Mouse (Mus musculus): Measurements from ENCODE around the gene Rapgef2.
"Not testable (repeated sequence)": the region's sequence is repeated elsewhere in the genome, so short reads cannot be mapped to it uniquely, and the experiment has no call there.

Gene Rapgef2

GRCm38 (mm10) chr3:79106360-79106759 lies 180.0 kb downstream of the Rapgef2 start:
- no peak for DNase-seq (ENCODE audit: low read depth in 2 of 2, low spot score in 2 of 2)

GRCm38 (mm10) chr3:79103604-79104003 lies 182.7 kb downstream of the Rapgef2 start:
- no peak for DNase-seq (ENCODE audit: low read depth in 2 of 2, low spot score in 2 of 2)

DNA sequence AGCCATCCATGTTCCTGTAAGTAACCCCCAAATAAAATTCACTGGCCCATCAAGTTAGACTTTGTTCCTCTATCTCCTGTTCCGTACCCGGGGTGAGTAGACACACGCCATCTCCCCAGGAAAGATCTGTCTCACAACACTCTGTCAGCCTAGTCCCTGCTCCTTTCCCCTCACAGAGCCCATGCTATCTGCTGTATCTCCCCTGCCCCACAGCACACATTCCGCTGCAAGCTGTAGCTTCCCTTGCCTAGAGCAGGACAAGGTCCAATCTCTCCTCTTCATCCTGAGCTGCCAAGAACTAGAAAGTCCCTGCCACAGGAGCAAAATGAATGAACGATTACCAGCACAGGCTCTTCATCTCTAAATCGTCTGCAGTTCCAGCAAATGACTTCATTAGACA lies 184.6 kb downstream of the Rapgef2 start:
- no peak for DNase-seq (ENCODE audit: low read depth in 2 of 2, low spot score in 2 of 2)

DNA sequence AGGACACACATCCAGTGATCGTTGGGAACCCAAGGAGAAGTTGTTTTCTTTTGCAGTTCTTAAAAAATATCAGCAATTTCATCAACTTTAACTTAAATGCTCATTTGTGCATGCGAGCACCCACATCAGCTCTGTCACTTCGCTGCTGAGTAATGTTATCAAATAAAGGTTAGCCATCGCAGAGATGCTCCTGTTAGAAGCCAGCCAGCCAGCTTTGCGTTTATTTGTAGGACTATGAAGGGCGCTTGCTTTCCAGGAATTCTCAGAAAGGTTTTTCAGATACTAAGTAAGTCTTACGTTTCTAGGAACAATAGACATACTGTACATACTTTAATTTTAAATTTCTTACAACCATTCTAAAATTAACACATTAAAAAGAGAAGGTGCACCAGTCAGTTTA lies 185.5 kb downstream of the Rapgef2 start:
- DNase-seq (ENCODE audit: low read depth in 2 of 2, low spot score in 2 of 2), result no peak

DNA sequence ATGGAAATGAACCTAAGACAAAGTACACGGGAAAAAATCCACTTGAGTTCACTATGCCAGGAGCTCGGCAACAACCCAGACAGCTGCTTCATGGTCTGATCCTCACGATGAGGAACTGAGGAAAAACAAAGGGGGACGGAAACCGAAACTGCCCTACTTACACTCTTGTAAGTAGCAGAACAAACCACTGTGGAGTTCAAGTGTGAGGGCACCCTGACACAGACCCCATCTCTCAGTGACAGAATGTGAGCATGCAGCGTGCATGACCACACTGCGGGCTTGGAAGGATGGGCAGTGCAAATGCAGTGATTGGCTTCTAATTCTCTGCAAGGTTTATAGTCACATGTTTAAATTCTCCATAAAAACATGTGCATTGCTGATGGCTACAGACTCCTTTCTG lies 197.2 kb downstream of the Rapgef2 start:
- DNase-seq (ENCODE audit: low read depth in 2 of 2, low spot score in 2 of 2), result no peak

DNA sequence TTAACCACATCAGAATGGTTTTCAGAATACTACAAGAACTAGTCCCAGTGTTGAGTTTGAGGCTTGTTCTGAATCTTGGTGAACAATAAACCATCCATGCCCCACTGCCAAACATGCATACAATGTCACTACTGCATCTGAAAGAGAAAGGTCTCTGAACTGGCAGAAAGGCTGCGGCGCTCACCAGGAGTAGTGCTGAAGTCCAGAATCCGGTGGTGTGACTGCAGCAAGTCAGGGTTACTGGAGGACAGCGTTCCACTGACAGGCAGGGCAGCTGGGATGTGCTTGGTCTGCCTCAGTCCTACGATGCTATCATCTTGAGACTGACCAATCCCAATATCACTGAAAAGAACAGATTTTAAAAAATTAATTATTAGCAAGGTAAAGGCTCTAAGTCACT lies 197.9 kb downstream of the Rapgef2 start:
- no peak for DNase-seq (ENCODE audit: low read depth in 2 of 2, low spot score in 2 of 2)

GRCm38 (mm10) chr3:79086282-79086681 lies 200.0 kb downstream of the Rapgef2 start:
- DNase-seq (ENCODE audit: low read depth in 2 of 2, low spot score in 2 of 2), result no peak

GRCm38 (mm10) chr3:79083881-79084280 lies 202.4 kb downstream of the Rapgef2 start:
- DNase-seq (ENCODE audit: low read depth in 2 of 2, low spot score in 2 of 2), result no peak

- DNase-seq (ENCODE audit: low read depth in 2 of 2, low spot score in 2 of 2), result no peak
Observed at GRCm38 (mm10) chr3:79083030-79083429, 203.3 kb downstream of the Rapgef2 start.

DNA sequence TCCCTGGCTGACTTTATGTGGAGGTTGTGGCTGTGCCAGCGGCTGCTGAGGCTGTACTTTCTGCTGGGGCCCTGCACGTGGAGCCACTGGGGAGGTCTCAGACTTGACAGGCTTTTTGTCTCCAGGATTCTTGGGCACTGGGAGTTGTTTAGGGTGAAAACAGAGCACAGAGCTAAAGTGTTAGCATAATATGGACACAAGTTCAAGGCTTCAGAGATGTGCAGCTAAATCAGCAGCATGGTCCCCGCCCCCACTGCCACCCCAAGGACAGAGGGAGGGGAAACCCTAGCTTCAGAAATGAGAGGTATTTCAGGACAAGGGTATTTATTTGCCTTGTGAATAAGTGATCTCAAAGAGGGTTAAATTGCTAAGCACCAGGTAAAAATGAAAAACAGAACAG lies 207.2 kb downstream of the Rapgef2 start:
- DNase-seq (ENCODE audit: low read depth in 2 of 2, low spot score in 2 of 2), result no peak

- no peak for DNase-seq (ENCODE audit: low read depth in 2 of 2, low spot score in 2 of 2)
Observed at GRCm38 (mm10) chr3:79074970-79075369, 211.3 kb downstream of the Rapgef2 start.

DNA sequence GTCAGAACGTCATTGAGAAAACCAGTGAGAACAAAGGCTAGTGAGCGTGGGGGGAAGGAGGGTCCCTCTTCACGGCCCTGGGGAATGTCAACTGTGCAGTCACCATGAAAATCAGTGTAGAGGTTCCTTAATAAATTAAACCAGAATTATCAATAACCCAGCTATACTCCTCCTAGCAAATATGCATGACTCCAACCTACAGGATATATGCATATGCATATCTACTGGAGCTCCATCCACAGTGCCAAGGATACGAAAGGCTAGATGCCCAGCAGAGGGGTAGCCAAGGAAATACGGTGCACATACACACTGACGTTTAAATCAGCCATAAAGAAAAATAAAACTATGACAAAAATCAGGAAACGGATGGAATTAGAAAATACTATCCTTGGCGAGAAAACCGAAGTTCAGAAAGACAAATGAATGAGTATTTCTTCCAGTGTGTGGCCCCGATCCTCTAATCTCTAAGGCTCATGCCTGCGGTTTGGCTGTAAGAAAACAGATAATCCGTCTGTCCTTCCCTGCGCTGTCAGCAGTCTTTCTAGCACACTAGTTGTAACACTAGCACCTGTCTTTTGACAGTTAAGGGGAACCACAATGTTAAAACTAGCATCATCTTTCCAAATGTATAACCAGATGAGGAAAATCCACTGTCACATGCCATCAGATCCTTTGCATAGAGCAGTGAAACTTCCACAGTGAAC lies 212.6 kb downstream of the Rapgef2 start:
- DNase-seq (ENCODE audit: low read depth in 2 of 2, low spot score in 2 of 2), result no peak

DNA sequence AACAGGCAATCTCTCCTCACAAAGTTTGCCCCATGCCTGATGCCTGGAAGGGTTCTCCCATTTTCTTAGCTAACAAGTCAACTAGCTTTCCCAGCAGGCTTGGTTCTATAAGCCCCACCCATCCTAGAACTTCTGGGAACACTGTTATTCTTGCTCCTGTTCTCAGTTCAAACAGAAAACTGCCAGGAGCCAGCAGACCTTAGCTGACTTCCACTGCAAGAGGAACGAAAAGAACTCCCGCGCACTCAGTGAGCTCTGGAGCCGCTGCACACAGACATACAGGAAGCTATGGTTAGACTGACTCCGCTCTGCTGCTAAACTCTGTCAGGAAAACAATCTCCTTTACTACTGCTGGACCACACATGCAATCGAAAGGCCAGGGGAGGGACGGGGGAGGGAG lies 214.8 kb downstream of the Rapgef2 start:
- peak in 1 of 2 experiments; percentile 5 for DNase-seq (ENCODE audit: low read depth in 2 of 2, low spot score in 2 of 2)

DNA sequence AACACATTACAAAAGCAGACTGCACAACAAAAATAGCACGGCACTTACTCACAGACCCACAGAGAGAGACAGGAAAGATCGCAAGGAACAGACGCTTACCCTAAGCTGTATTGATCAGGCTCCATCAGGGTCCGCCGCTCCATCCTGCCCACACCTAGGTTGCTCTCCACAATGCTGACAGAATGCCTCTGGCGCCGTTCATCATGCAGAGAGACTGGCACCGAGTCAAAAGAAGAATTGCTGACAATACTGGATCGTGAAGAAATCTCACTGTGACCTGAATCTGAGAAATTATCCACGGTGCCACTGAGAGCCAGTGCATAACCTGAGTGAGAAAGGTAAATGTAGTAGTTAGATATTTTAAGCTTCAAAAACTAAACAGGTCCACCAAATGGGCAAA lies 216.4 kb downstream of the Rapgef2 start:
- no peak for DNase-seq (ENCODE audit: low read depth in 2 of 2, low spot score in 2 of 2)

DNA sequence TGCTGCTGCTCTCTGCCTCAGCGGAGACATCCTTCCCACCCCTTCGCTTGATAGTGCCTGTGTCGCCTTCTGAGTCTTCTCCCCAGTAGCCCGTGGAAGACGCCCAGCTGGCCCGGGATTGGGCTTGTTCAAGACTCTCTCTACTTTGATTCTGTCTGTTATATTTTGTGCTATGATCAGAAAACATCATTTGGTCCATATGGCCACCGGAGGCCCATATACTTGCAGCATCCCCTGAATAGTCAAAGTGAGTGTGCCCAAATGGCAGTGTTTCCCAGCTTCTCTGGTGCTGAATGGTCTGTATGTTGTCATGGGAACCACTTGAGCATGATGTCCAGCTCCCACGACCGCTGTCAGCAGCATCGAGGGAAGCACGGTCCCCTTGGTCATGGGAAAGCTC lies 217.3 kb downstream of the Rapgef2 start:
- no peak for DNase-seq (ENCODE audit: low read depth in 2 of 2, low spot score in 2 of 2)

DNA sequence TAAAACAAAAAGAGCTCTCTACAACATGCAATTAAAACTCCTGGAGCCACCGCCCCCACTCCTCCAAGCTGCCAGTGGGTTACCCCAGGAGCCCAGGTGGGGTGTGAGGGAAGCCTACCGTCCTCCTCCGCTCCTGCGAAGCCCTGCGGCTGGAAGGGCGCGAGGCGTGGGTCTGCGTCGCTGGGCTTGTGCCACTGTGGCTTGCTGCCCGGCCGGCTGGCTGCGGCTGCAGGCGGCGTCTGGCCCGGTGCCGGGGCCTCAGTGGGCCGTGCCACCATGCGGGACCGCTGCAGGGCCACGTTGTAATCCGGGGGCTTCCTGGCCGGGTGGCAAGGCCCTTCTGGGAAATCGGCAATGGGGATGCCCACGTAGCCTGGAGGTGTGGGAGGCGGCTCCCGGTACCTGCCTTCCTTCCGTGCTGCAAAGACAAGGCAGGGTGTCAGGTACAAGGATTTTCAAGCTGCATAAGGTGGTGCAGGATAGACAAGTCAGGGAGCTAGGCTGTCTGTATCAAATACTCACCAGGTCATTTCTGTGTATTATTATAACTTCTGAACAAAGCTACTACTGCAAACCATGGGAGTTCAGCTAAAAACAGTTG lies 219.8 kb downstream of the Rapgef2 start:
- DNase-seq (ENCODE audit: low read depth in 2 of 2, low spot score in 2 of 2), result no peak

GRCm38 (mm10) chr3:79064096-79064495 lies 222.2 kb downstream of the Rapgef2 start:
- DNase-seq (ENCODE audit: low read depth in 2 of 2, low spot score in 2 of 2), result no peak

GRCm38 (mm10) chr3:79061426-79061825 lies 224.9 kb downstream of the Rapgef2 start:
- DNase-seq (ENCODE audit: low read depth in 2 of 2, low spot score in 2 of 2), result no peak

- DNase-seq (ENCODE audit: low read depth in 2 of 2, low spot score in 2 of 2), result not testable (repeated sequence)
Observed at GRCm38 (mm10) chr3:79058491-79058890, 227.8 kb downstream of the Rapgef2 start.

DNA sequence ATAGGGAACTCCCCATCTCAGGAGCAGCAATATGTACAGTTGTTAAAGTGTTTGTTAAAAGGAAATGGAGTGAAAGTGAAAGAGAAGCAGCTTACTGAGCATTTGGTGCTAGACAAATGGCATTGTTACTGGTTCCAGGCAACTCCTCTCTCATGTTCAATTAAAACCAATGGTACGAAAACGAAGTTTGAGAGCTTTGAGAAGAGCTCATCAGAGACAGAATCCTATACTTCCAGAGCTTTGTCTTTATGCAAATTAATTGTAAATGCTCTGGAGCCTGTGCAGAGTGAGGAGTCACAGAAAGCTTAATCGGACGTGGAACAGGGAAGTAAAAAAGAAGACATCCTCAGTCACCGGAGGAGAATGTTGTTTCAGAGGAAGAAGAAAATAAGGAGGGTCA lies 241.1 kb downstream of the Rapgef2 start:
- no peak for DNase-seq (ENCODE audit: low read depth in 2 of 2, low spot score in 2 of 2)

- no peak for DNase-seq (ENCODE audit: low read depth in 2 of 2, low spot score in 2 of 2)
Observed at GRCm38 (mm10) chr3:79042973-79043372, 243.3 kb downstream of the Rapgef2 start.

DNA sequence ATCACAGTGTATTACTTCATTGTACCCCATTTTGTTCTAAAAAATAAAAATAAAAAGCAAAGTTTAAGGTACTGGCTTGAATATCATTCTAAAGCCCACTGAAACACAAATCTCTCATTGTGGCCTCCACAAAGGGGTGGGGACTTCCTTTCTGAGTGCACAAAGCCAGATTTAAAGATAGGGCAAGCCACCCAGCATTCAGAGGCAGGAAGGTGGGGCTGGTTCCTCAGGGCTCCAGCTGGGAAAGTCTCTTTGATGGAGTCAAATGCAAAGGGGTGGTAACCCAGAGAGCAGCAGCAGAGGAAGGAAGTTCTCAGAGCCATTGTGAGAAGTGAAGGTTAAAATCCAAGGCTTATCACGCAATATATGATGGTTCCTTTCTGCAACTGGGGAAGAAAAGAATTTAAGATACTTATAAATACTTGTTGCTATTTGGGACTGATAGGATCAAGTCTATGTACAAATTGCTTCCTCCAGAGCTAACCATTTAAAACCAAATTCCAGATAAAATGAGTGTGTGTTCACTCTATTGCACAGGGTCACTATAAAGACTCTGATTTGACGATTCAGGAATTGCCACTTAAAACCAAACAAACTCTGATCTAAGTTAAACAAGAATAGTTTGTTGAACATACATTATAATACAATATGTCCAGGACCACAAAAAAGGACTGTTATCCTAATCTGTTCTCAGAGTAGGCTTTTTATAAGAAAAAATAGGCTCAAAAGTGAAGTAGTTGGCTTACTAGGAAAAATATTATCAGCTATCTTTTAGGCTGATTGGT lies 246.5 kb downstream of the Rapgef2 start:
- no peak for DNase-seq (ENCODE audit: low read depth in 2 of 2, low spot score in 2 of 2)
